Mouse (Mus musculus) CH12.LX (cell line): ENCODE results near the gene Olfr56. TPM values are rescaled to one million over a fixed set of nuclear protein-coding genes. Genes with fewer than 3 reads are reported as not detected.

Source experiments
- DNase-seq: peaks from one replicate; pipeline ENCODE4 v3.0.0-alpha.2; 2013; ENCODE audit errors: extremely low read depth
- H3K27ac ChIP-seq: 2 replicates; pipeline ENCODE4 v1.5.1; 2012; ENCODE audit warnings: low read depth, mild to moderate bottlenecking, control low read depth, moderate library complexity; ENCODE audit not compliant: insufficient read depth
- H3K27me3 ChIP-seq: replicated peaks from 2 replicates; pipeline ENCODE3; 2012; ENCODE audit warnings: inconsistent platforms
- H3K36me3 ChIP-seq, 2 experiments: replicated peaks in 1 of 2; 2 replicates each; pipeline versions ENCODE3 to v1.6.1; 2012; ENCODE audit warnings: inconsistent platforms in 1 of 2, low read length in 1 of 2, mild to moderate bottlenecking in 1 of 2, mixed read lengths in 1 of 2, moderate library complexity in 1 of 2; ENCODE audit not compliant: control insufficient read depth in 1 of 2, insufficient read depth in 1 of 2
- H3K4me1 ChIP-seq, 2 experiments: 2 replicates each; pipeline ENCODE4 v1.6.1; 2012; ENCODE audit warnings: inconsistent platforms in 1 of 2, moderate library complexity in 1 of 2; ENCODE audit not compliant: insufficient read depth in 2 of 2, control insufficient read depth in 1 of 2
- H3K4me2 ChIP-seq: 2 replicates; pipeline ENCODE4 v1.6.1; 2012; ENCODE audit warnings: low read depth, mild to moderate bottlenecking, control low read depth; ENCODE audit not compliant: poor library complexity, insufficient read depth, severe bottlenecking
- H3K4me3 ChIP-seq, 3 experiments: fragments of 150-350 bp in 1 of 3; sonication (generic) in 1 of 3; replicated peaks in 1 of 3; 2 replicates each; pipeline versions ENCODE3 to v1.5.1; 2011 to 2012; ENCODE audit warnings: low read depth in 2 of 3, low read length in 2 of 3, mild to moderate bottlenecking in 2 of 3, moderate library complexity in 2 of 3, control low read depth in 1 of 3, improper control_type of control experiment in 1 of 3, inconsistent platforms in 1 of 3, mixed read lengths in 1 of 3; ENCODE audit not compliant: poor library complexity in 1 of 3
- H3K79me2 ChIP-seq: replicated peaks from 2 replicates; pipeline ENCODE4 v1.6.1; 2012; ENCODE audit warnings: mild to moderate bottlenecking, moderate library complexity; ENCODE audit not compliant: control insufficient read depth, poor library complexity, insufficient read depth, severe bottlenecking; ENCODE audit errors: extremely low read depth
- H3K9ac ChIP-seq: 2 replicates; pipeline ENCODE4 v1.6.1; 2012; ENCODE audit warnings: low read depth, mild to moderate bottlenecking, control low read depth, moderate library complexity; ENCODE audit not compliant: insufficient read depth
- H3K9me3 ChIP-seq: replicated peaks from 2 replicates; pipeline ENCODE3; 2012; ENCODE audit warnings: low read length, inconsistent platforms, mixed read lengths
- BHLHE40 ChIP-seq: IDR thresholded peaks from 2 replicates; pipeline ENCODE4 v1.6.1; 2011; ENCODE audit warnings: mild to moderate bottlenecking, low read depth, low read length, improper control_type of control experiment
- CHD2 ChIP-seq: IDR thresholded peaks from 2 replicates; pipeline ENCODE4 v1.6.1; 2011; ENCODE audit warnings: low read length, improper control_type of control experiment
- CTCF ChIP-seq, 2 experiments: IDR thresholded peaks in 1 of 2; conservative IDR thresholded peaks in 1 of 2; 2 replicates each; pipeline ENCODE4 v1.5.1; 2011 to 2012; ENCODE audit warnings: low read depth in 2 of 2, low read length in 2 of 2, improper control_type of control experiment in 1 of 2, inconsistent platforms in 1 of 2, mild to moderate bottlenecking in 1 of 2, moderate library complexity in 1 of 2
- EP300 ChIP-seq: IDR thresholded peaks from 2 replicates; pipeline ENCODE4 v1.6.1; 2011; ENCODE audit warnings: low read length, improper control_type of control experiment
- ETS1 ChIP-seq: conservative IDR thresholded peaks from 2 replicates; pipeline ENCODE4 v1.6.1; 2012; ENCODE audit warnings: low read depth, mild to moderate bottlenecking, inconsistent platforms, low read length, improper control_type of control experiment, moderate library complexity
- GABPA ChIP-seq: IDR thresholded peaks from 2 replicates; pipeline ENCODE4 v1.6.1; 2012; ENCODE audit warnings: low read depth, low read length, improper control_type of control experiment, inconsistent platforms; ENCODE audit not compliant: insufficient replicate concordance
- HCFC1 ChIP-seq: IDR thresholded peaks from 2 replicates; pipeline ENCODE4 v1.6.1; 2012; ENCODE audit warnings: low read depth, mild to moderate bottlenecking, inconsistent platforms, low read length, improper control_type of control experiment
- IRF4 ChIP-seq: IDR thresholded peaks from 2 replicates; pipeline ENCODE4 v1.6.1; 2014; ENCODE audit warnings: low read depth, mild to moderate bottlenecking, inconsistent platforms, low read length, improper control_type of control experiment
- JUN ChIP-seq: IDR thresholded peaks from 2 replicates; pipeline ENCODE4 v1.6.1; 2011; ENCODE audit warnings: low read depth, mild to moderate bottlenecking, low read length, improper control_type of control experiment, moderate library complexity; ENCODE audit not compliant: insufficient read depth
- JUND ChIP-seq: conservative IDR thresholded peaks from 2 replicates; pipeline ENCODE4 v1.6.1; 2011; ENCODE audit warnings: low read depth, low read length, improper control_type of control experiment
- KAT2A ChIP-seq: IDR thresholded peaks from 2 replicates; pipeline ENCODE4 v1.6.1; 2012; ENCODE audit warnings: low read length, improper control_type of control experiment, inconsistent platforms; ENCODE audit not compliant: insufficient replicate concordance
- MAX ChIP-seq: IDR thresholded peaks from 2 replicates; pipeline ENCODE4 v1.6.1; 2011; ENCODE audit warnings: low read length, improper control_type of control experiment
- MEF2A ChIP-seq: IDR thresholded peaks from 2 replicates; pipeline ENCODE4 v1.6.1; 2014; ENCODE audit warnings: low read depth, mild to moderate bottlenecking, inconsistent platforms, low read length, improper control_type of control experiment, borderline replicate concordance
- MYC ChIP-seq: IDR thresholded peaks from 2 replicates; pipeline ENCODE4 v1.6.1; 2011; ENCODE audit warnings: low read depth, mild to moderate bottlenecking, improper control_type of control experiment, low read length
- NELFE ChIP-seq: IDR thresholded peaks from 2 replicates; pipeline ENCODE4 v1.6.1; 2011; ENCODE audit warnings: low read depth, low read length, improper control_type of control experiment
- NRF1 ChIP-seq: IDR thresholded peaks from 2 replicates; pipeline ENCODE4 v1.6.1; 2014; ENCODE audit warnings: low read depth, mild to moderate bottlenecking, inconsistent platforms, low read length, improper control_type of control experiment, moderate library complexity
- POLR2AphosphoS2 ChIP-seq: IDR thresholded peaks from 2 replicates; pipeline ENCODE4 v1.6.1; 2011; ENCODE audit warnings: low read depth, low read length, improper control_type of control experiment
- RAD21 ChIP-seq: IDR thresholded peaks from 2 replicates; pipeline ENCODE4 v1.6.1; 2011; ENCODE audit warnings: low read depth, mild to moderate bottlenecking, low read length, improper control_type of control experiment, moderate library complexity
- SIN3A ChIP-seq: IDR thresholded peaks from 2 replicates; pipeline ENCODE4 v1.6.1; 2012; ENCODE audit warnings: low read length, improper control_type of control experiment, inconsistent platforms
- SMC3 ChIP-seq: IDR thresholded peaks from 2 replicates; pipeline ENCODE4 v1.6.1; 2011; ENCODE audit warnings: low read depth, low read length, improper control_type of control experiment
- TBP ChIP-seq: conservative IDR thresholded peaks from 2 replicates; pipeline ENCODE4 v1.6.1; 2011; ENCODE audit warnings: low read depth, low read length, improper control_type of control experiment
- TCF12 ChIP-seq: IDR thresholded peaks from 2 replicates; pipeline ENCODE4 v1.6.1; 2014; ENCODE audit warnings: low read depth, mild to moderate bottlenecking, inconsistent platforms, low read length, improper control_type of control experiment
- UBTF ChIP-seq: IDR thresholded peaks from 2 replicates; pipeline ENCODE4 v1.6.1; 2012; ENCODE audit warnings: low read depth, mild to moderate bottlenecking, inconsistent platforms, low read length, improper control_type of control experiment, moderate library complexity
- USF1 ChIP-seq: IDR thresholded peaks from 2 replicates; pipeline ENCODE4 v1.6.1; 2014; ENCODE audit warnings: low read depth, mild to moderate bottlenecking, inconsistent platforms, low read length, improper control_type of control experiment
- USF2 ChIP-seq: conservative IDR thresholded peaks from 2 replicates; pipeline ENCODE4 v1.6.1; 2011; ENCODE audit warnings: low read depth, low read length, improper control_type of control experiment
- ZC3H11A ChIP-seq: IDR thresholded peaks from 2 replicates; pipeline ENCODE4 v1.6.1; 2012; ENCODE audit warnings: low read depth, mild to moderate bottlenecking, inconsistent platforms, low read length, improper control_type of control experiment
- ZKSCAN1 ChIP-seq: IDR thresholded peaks from 2 replicates; pipeline ENCODE4 v1.6.1; 2012; ENCODE audit warnings: low read depth, inconsistent platforms, low read length, improper control_type of control experiment, borderline replicate concordance
- ZMIZ1 ChIP-seq: IDR thresholded peaks from 2 replicates; pipeline ENCODE4 v1.6.1; 2012; ENCODE audit warnings: low read depth, mild to moderate bottlenecking, inconsistent platforms, low read length, improper control_type of control experiment
- ZNF384 ChIP-seq: IDR thresholded peaks from 2 replicates; pipeline ENCODE4 v1.6.1; 2012; ENCODE audit warnings: low read depth, low read length, improper control_type of control experiment, inconsistent platforms
- dilution Hi-C: fragments of 300-500 bp; cut with MboI; formaldehyde crosslinking; loops from 2 replicates; pipeline ENCODE4 v1.14.3; 2020; ENCODE audit warnings: low sequenced_read_pairs; ENCODE audit not compliant: extremely low pct_unique_long_range_greater_than_20kb, extremely low pct_ligation_motif_present
- in situ Hi-C: fragments of 300-500 bp; cut with MboI; formaldehyde crosslinking; loops from 3 replicates; pipeline ENCODE4 v1.14.3; 2019; ENCODE audit warnings: low sequenced_read_pairs, low pct_ligation_motif_present, low pct_unique_long_range_greater_than_20kb, mixed read lengths
- polyA plus RNA-seq: library from polyadenylated mRNA; unstranded; fragments of >175 nt; gene quantifications from 2 replicates; pipeline ENCODE4 v1.2.1, GENCODE M21; 2012; ENCODE audit warnings: low read depth; ENCODE audit not compliant: insufficient read length
- total RNA-seq, 2 experiments: library from RNA; depleted of rRNA; stranded (reverse); fragments of 300-350 nt in 1 of 2; fragments of >200 nt in 1 of 2; gene quantifications; 2 replicates each; pipeline ENCODE4 v1.2.3; 2012 to 2014

The Olfr56 gene
- total and polyA plus RNA-seq, 3 experiments = not detected

- no peaks in the 10 kb centered on the region for H3K27me3 ChIP-seq
- H3K4me2 ChIP-seq = no peak overlapping the region
- dilution Hi-C loops = no loop called here
- no peak overlapping the region for H3K9ac ChIP-seq
- peak; percentile 97 for DNase-seq
- peaks cover 0 to 3% of the 10 kb centered on the region in 2 experiments for H3K36me3 ChIP-seq
- H3K9me3 ChIP-seq = no peaks in the 10 kb centered on the region
- TF ChIP-seq USF2 (no peak), RAD21 (peak; percentile 94), HCFC1 (no peak; the same call in 1 of the 2 replicates), POLR2AphosphoS2 (no peak), MEF2A (peak; percentile 66; the same call in 1 of the 2 replicates), BHLHE40 (no peak; the same call in 1 of the 2 replicates), GABPA (no peak), UBTF (no peak), MYC (0 out of 2 replicates have a peak, but pooled peaks have one; percentile 43), TCF12 (no peak), TBP (no peak), USF1 (no peak), ZNF384 (peak; percentile 77), CTCF (conservative IDR thresholded peaks at IDR 0.05 in 1 of 2, IDR thresholded peaks at IDR 0.05 in 1 of 2; ENCODE audit: low read depth in 2 of 2, low read length in 2 of 2) (peak; percentile 89 to 98), KAT2A (no peak), MAX (no peak), ZC3H11A (peak; percentile 99), CHD2 (peak; percentile 34; the same call in 1 of the 2 replicates), JUND (peak; percentile 58; the same call in 1 of the 2 replicates), SMC3 (peak; percentile 99), ZKSCAN1 (peak; percentile 45; the same call in 1 of the 2 replicates), NRF1 (no peak), ZMIZ1 (no peak), EP300 (0 out of 2 replicates have a peak, but pooled peaks have one; percentile 3), IRF4 (0 out of 2 replicates have a peak, but pooled peaks have one; percentile 54), ETS1 (0 out of 2 replicates have a peak, but pooled peaks have one; percentile 8), NELFE (no peak), JUN (no peak), SIN3A (peak; percentile 58; the same call in 1 of the 2 replicates)
- no peak overlapping the region for H3K27ac ChIP-seq
- H3K4me3 ChIP-seq = no peak overlapping the region
- H3K79me2 ChIP-seq = no peaks in the 10 kb centered on the region
- in situ Hi-C loops = loop anchor here (5.0 to 25.0 kb wide), 3 partner anchors 159 to 306 kb away; partner anchors contain the start of gene Irgm1
- H3K4me1 ChIP-seq = peaks cover 8 to 50% of the 10 kb centered on the region in 2 experiments; a peak in 3 of 4 replicates
Measured at GRCm38 (mm10) chr11:49103047-49103693, 124.5 kb downstream of the Olfr56 start.
